Mouse (Mus musculus): Measurements from ENCODE around the gene RPS10-NUDT3. TPM values are rescaled to one million over a fixed set of nuclear protein-coding genes. Genes with fewer than 3 reads are reported as not detected.
A peak's percentile ranks its signal among the peaks of the same experiment; 100 is the strongest.

The RPS10-NUDT3 gene
- total RNA-seq, 2 experiments from 2014 or later: 1.5 TPM; not detected in 1

- DNase-seq (ENCODE audit: extremely low spot score in 1 of 2, low spot score in 1 of 2): no peak
Measured at GRCm38 (mm10) chr17:27578487-27578886, 56.5 kb downstream of the RPS10-NUDT3 start.

GRCm38 (mm10) chr17:27577468-27577867 lies 57.6 kb downstream of the RPS10-NUDT3 start:
- DNase-seq (ENCODE audit: extremely low spot score in 1 of 2, low spot score in 1 of 2): no peak

- no peak for DNase-seq (ENCODE audit: extremely low spot score in 1 of 2, low spot score in 1 of 2)
Measured at GRCm38 (mm10) chr17:27576056-27576455, 59.0 kb downstream of the RPS10-NUDT3 start.

GRCm38 (mm10) chr17:27575116-27575776 lies 59.8 kb downstream of the RPS10-NUDT3 start:
- DNase-seq (ENCODE audit: extremely low spot score in 1 of 2, low spot score in 1 of 2): no peak

- peak in 1 of 2 experiments; percentile 48 for DNase-seq (ENCODE audit: extremely low spot score in 1 of 2, low spot score in 1 of 2)
Measured at GRCm38 (mm10) chr17:27574470-27575115, 60.4 kb downstream of the RPS10-NUDT3 start.

- no peak for DNase-seq (ENCODE audit: extremely low spot score in 1 of 2, low spot score in 1 of 2)
Measured at GRCm38 (mm10) chr17:27573772-27574320, 61.2 kb downstream of the RPS10-NUDT3 start.

- DNase-seq (ENCODE audit: extremely low spot score in 1 of 2, low spot score in 1 of 2): no peak
Measured at GRCm38 (mm10) chr17:27571315-27571714, 63.7 kb downstream of the RPS10-NUDT3 start.

- no peak for DNase-seq (ENCODE audit: extremely low spot score in 1 of 2, low spot score in 1 of 2)
Measured at GRCm38 (mm10) chr17:27568228-27568627, 66.8 kb downstream of the RPS10-NUDT3 start.

GRCm38 (mm10) chr17:27565942-27566267 lies 69.1 kb downstream of the RPS10-NUDT3 start:
- no peak for DNase-seq (ENCODE audit: extremely low spot score in 1 of 2, low spot score in 1 of 2)

GRCm38 (mm10) chr17:27565163-27565941 lies 69.7 kb downstream of the RPS10-NUDT3 start, which contains the start of gene AI413582:
AI413582 (minus strand) TSS chr17:27565756.
- peak; percentile 96 to 99 for DNase-seq (ENCODE audit: extremely low spot score in 1 of 2, low spot score in 1 of 2)

GRCm38 (mm10) chr17:27564391-27565162 lies 70.4 kb downstream of the RPS10-NUDT3 start:
- DNase-seq (ENCODE audit: extremely low spot score in 1 of 2, low spot score in 1 of 2): no peak

- DNase-seq (ENCODE audit: extremely low spot score in 1 of 2, low spot score in 1 of 2): no peak
Measured at GRCm38 (mm10) chr17:27563771-27564244, 71.2 kb downstream of the RPS10-NUDT3 start.

GRCm38 (mm10) chr17:27561809-27562526 lies 73.1 kb downstream of the RPS10-NUDT3 start:
- no peak for DNase-seq (ENCODE audit: extremely low spot score in 1 of 2, low spot score in 1 of 2)

GRCm38 (mm10) chr17:27560926-27561480 lies 74.0 kb downstream of the RPS10-NUDT3 start:
- no peak for DNase-seq (ENCODE audit: extremely low spot score in 1 of 2, low spot score in 1 of 2)

GRCm38 (mm10) chr17:27559596-27559995 lies 75.4 kb downstream of the RPS10-NUDT3 start:
- DNase-seq (ENCODE audit: extremely low spot score in 1 of 2, low spot score in 1 of 2): no peak

GRCm38 (mm10) chr17:27558845-27559244 lies 76.2 kb downstream of the RPS10-NUDT3 start:
- DNase-seq (ENCODE audit: extremely low spot score in 1 of 2, low spot score in 1 of 2): no peak

GRCm38 (mm10) chr17:27557927-27558661 lies 76.9 kb downstream of the RPS10-NUDT3 start:
- no peak for DNase-seq (ENCODE audit: extremely low spot score in 1 of 2, low spot score in 1 of 2)

- DNase-seq (ENCODE audit: extremely low spot score in 1 of 2, low spot score in 1 of 2): no peak
Measured at GRCm38 (mm10) chr17:27557181-27557926, 77.7 kb downstream of the RPS10-NUDT3 start.

Measured in layer of hippocampus, postnatal 25 days (tissue).